Mouse (Mus musculus) liver, embryonic 16.5 days (tissue): ENCODE measurements around the gene Car10. TPM values are rescaled to one million over a fixed set of nuclear protein-coding genes. Genes with fewer than 3 reads are reported as not detected.

Experiments
- ATAC-seq: fragments of 200-750 bp; cut with Nextera tagmentation; 2 replicates; pipeline ENCODE4 v1.8.0; 2017; ENCODE audit warnings: low read depth, mild to moderate bottlenecking, moderate number of reproducible peaks, moderate library complexity
- H3K27ac ChIP-seq: fragments of 300-500 bp; sonication (generic); 2 replicates; pipeline ENCODE4 v1.5.1; 2014; ENCODE audit warnings: mild to moderate bottlenecking, low read length
- H3K27me3 ChIP-seq: fragments of 300-500 bp; sonication (generic); 2 replicates; pipeline ENCODE4 v1.6.1; 2014; ENCODE audit warnings: low read depth, low read length, mixed read lengths; ENCODE audit not compliant: control insufficient read depth, insufficient read depth
- H3K36me3 ChIP-seq: fragments of 300-500 bp; sonication (generic); 2 replicates; pipeline ENCODE4 v1.6.1; 2014; ENCODE audit warnings: mild to moderate bottlenecking; ENCODE audit not compliant: control insufficient read depth, insufficient read depth
- H3K4me1 ChIP-seq: fragments of 300-500 bp; sonication (generic); 2 replicates; pipeline ENCODE4 v1.6.1; 2014; ENCODE audit warnings: low read depth, low read length, mixed read lengths; ENCODE audit not compliant: control insufficient read depth
- H3K4me2 ChIP-seq: fragments of 300-500 bp; sonication (generic); 2 replicates; pipeline ENCODE4 v1.6.1; 2014; ENCODE audit warnings: low read depth, low read length, mixed read lengths
- H3K4me3 ChIP-seq: fragments of 300-500 bp; sonication (generic); 2 replicates; pipeline ENCODE4 v1.5.1; 2014; ENCODE audit warnings: low read depth, mild to moderate bottlenecking, low read length
- H3K9ac ChIP-seq: fragments of 300-500 bp; sonication (generic); 2 replicates; pipeline ENCODE4 v1.6.1; 2014; ENCODE audit warnings: low read depth, low read length
- H3K9me3 ChIP-seq: fragments of 300-500 bp; sonication (generic); replicated peaks from 2 replicates; pipeline ENCODE4 v1.6.1; 2016; ENCODE audit warnings: low read length; ENCODE audit not compliant: control insufficient read depth
- WGBS: fragments of 180-500 bp; shearing (Covaris S2); extraction: QIAGEN DNeasy Blood & Tissue Kit; methylation state at CpG from one replicate; pipeline ENCODE4 v1.1.7; 2014; ENCODE audit not compliant: insufficient replicate concordance; 5-methylcytosine and 5-hydroxymethylcytosine counted together
- polyA plus RNA-seq: library from polyadenylated mRNA; unstranded; fragments of >200 nt; fragmentation: Nextera tagmentation; extraction: Ambion mirVana; gene quantifications from 2 replicates; pipeline ENCODE4 v1.2.1, GENCODE M21; 2015

Gene Car10
- polyA plus RNA-seq, 1 experiment from 2014 or later: not detected

DNA sequence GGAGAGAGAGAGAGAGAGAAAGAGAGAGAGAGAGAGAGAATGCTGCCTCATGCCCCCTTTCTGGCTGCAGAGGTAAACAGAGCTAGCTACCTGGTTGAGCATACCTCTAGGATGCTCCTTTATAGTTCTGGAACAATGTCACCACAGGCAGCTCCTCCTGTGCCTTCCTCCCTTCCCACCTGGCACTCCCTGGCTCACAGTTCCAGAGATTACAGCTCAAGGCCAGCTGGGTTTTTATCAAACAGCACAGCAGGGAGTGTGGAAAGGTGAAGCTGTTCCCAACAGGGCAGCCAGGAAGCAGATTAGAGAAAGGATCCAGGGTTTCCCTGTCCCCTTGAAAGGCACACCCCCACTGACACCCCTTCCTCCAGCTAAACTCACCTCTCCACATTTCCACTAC lies 517.0 kb downstream of the Car10 start:
- no peak overlapping the region for H3K27ac ChIP-seq
- H3K4me1 ChIP-seq: no peaks in the 10 kb centered on the region
- H3K36me3 ChIP-seq: no peaks in the 10 kb centered on the region
- H3K4me2 ChIP-seq: no peak overlapping the region
- ATAC-seq: no peak
- no peak overlapping the region for H3K4me3 ChIP-seq
- H3K27me3 ChIP-seq: no peaks in the 10 kb centered on the region
- H3K9me3 ChIP-seq: no peaks in the 10 kb centered on the region
- no peak overlapping the region for H3K9ac ChIP-seq

DNA sequence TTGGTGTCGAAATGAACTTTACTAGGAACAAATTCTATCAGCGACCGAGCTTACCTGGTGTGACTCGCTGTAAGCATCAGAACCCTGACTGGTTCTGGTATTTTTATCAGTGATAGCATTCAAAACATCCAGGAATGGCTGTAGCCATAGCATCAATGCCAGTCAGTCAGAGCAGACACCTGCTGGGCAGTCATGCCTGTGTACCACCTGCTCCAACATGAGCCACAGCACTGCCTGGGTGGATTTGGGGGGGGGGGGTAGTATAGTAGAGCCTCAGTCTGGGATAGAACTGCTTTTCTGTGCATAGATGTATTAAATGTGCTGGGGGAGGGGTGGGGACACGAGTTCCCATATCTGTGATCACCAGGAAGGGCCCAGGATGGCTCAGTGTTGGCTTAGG lies 525.8 kb downstream of the Car10 start:
- H3K27me3 ChIP-seq: no peaks in the 10 kb centered on the region
- no peak overlapping the region for H3K9ac ChIP-seq
- H3K4me1 ChIP-seq: no peaks in the 10 kb centered on the region
- no peak overlapping the region for H3K4me2 ChIP-seq
- no peak overlapping the region for H3K27ac ChIP-seq
- WGBS: 61% methylated on average over 5 of the region's 5 CpGs
- H3K36me3 ChIP-seq: no peaks in the 10 kb centered on the region
- ATAC-seq: no peak
- H3K4me3 ChIP-seq: no peak overlapping the region
- H3K9me3 ChIP-seq: no peaks in the 10 kb centered on the region

DNA sequence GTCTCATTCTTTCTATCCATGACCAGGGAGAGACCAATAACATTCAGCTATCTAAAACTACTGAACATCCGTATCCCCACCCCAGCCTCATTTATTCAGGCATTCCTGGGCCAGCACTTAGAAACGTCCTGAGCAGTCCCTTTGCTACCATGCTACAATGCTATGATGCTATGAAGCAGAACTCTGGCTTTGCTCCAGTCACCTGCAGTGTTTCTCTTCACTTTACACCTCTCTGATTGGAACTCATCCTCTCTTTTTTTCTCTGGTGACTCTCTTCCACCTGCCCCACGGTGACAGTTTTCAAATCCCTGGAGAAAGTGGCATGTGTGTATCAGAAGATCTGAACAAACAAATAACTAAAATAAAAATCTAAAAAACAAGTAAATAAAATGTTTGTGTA lies 541.6 kb downstream of the Car10 start:
- no peak overlapping the region for H3K4me2 ChIP-seq
- H3K9me3 ChIP-seq: no peaks in the 10 kb centered on the region
- no peak overlapping the region for H3K27ac ChIP-seq
- ATAC-seq: no peak
- H3K27me3 ChIP-seq: no peaks in the 10 kb centered on the region
- WGBS: 58% methylated on average over 3 of the region's 3 CpGs
- no peaks in the 10 kb centered on the region for H3K36me3 ChIP-seq
- H3K4me3 ChIP-seq: no peak overlapping the region
- H3K4me1 ChIP-seq: no peaks in the 10 kb centered on the region
- no peak overlapping the region for H3K9ac ChIP-seq

DNA sequence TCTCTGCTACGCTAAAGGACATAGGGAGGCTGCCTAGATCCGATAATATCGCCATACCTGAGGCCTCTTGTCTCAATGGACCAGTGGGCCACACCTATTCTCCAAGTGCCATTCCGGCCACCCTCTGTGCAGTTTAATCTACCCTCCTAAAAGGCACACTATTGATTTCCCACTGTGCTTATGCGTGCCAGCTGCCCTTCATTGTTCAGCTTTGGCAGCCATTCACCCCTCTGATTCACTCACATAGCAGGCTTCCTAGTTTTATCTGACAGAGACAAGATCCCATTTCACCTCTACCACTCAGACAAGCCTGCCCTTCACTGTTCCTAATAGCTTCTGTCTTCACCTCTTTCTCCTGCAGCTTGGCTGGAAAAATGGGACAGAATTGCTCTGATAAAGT lies 543.1 kb downstream of the Car10 start:
- Histone ChIP-seq H3K4me3 (no peak overlapping the region), H3K4me1 (no peaks in the 10 kb centered on the region), H3K9ac (no peak overlapping the region), H3K9me3 (no peaks in the 10 kb centered on the region), H3K27me3 (no peaks in the 10 kb centered on the region), H3K4me2 (no peak overlapping the region), H3K27ac (no peak overlapping the region), H3K36me3 (no peaks in the 10 kb centered on the region)
- ATAC-seq: no peak
- 60% methylated on average over 5 of the region's 5 CpGs for WGBS

DNA sequence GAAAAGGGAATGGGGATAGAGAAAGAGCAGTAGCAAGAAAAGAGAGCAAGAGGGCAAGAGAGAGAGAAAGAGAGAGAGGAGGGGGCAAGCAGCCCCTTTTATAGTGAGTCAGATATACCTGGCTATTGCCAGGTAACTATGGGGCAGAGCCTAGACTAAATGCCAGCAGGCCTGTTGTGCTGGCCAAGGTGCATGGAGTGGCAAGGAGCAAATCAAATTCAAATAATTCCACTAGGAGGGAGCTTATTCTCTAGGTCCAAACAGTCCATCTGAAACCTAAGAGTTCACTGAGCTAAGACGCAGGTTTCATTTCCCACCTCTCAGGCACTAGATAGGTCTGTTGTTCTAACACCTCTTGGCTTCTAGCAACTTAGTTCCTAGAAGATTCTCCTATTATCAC lies 544.5 kb downstream of the Car10 start:
- no peak for ATAC-seq
- 74% methylated on average over 1 of the region's 1 CpGs for WGBS
- no peak overlapping the region for H3K4me2 ChIP-seq
- no peak overlapping the region for H3K27ac ChIP-seq
- no peak overlapping the region for H3K4me3 ChIP-seq
- H3K9ac ChIP-seq: no peak overlapping the region
- H3K27me3 ChIP-seq: no peaks in the 10 kb centered on the region
- no peaks in the 10 kb centered on the region for H3K4me1 ChIP-seq
- H3K36me3 ChIP-seq: no peaks in the 10 kb centered on the region
- H3K9me3 ChIP-seq: no peaks in the 10 kb centered on the region

DNA sequence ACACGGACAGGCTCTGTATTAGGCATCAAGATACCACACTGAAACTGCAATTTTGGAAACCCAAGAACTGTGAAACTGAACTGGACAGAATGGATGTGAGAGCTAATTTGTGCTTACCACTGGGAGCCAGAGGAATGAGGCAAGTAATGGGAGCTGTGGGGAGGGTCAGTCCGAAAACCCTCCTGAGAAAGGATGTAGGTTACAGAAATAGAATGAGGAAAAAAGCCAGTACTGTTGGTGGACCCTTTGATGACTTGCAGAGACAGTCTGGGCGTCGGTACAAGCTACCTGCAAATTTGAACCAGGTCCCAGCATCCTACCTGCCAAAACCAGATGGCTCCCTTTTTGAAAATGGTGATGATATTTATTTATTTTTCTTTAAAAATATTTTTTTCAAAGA lies 545.2 kb downstream of the Car10 start:
- 51% methylated on average over 4 of the region's 4 CpGs for WGBS
- no peaks in the 10 kb centered on the region for H3K27me3 ChIP-seq
- no peak overlapping the region for H3K9ac ChIP-seq
- no peaks in the 10 kb centered on the region for H3K4me1 ChIP-seq
- no peaks in the 10 kb centered on the region for H3K9me3 ChIP-seq
- no peak overlapping the region for H3K27ac ChIP-seq
- H3K4me3 ChIP-seq: no peak overlapping the region
- no peaks in the 10 kb centered on the region for H3K36me3 ChIP-seq
- no peak overlapping the region for H3K4me2 ChIP-seq
- ATAC-seq: no peak

DNA sequence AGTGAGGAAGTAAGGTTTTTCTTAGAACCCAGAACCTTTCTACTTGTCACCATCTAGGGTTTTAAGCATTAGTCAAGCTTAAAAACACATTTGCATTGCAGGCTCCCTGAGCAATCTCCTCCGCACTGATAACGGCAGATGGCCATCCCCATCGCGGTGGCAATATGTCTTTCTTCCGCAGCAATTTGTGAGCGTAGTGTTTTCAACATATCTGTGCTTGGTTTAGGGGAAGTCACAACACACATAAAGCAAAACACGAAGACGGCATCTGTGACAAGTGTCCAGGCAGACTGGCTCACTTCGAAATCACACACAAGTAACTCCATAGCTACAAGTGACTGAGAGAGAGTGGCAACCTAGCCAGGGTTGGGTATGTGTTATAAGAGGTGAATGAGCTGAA lies 545.6 kb downstream of the Car10 start:
- Histone ChIP-seq H3K4me3 (no peak overlapping the region), H3K27ac (no peak overlapping the region), H3K27me3 (no peaks in the 10 kb centered on the region), H3K4me2 (no peak overlapping the region), H3K36me3 (no peaks in the 10 kb centered on the region), H3K9me3 (no peaks in the 10 kb centered on the region), H3K4me1 (no peaks in the 10 kb centered on the region), H3K9ac (no peak overlapping the region)
- WGBS: 73% methylated on average over 9 of the region's 9 CpGs
- ATAC-seq: no peak

DNA sequence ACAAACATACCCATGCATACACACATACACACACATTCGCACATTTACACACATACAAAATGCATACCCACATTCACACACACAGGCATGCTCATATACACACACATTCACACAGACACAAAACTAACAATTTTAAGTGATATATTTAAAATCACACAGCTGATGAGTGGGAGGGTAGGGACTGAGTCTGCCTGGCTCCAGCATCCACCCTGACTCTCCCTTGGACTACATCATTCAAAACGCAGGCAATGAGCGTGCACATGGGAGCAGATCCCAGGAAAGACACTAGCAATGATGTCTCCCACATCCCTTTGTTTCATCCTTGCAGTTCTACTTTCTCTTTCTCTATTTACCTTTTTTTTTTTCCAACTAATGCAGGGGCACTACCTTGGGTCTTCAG lies 548.4 kb downstream of the Car10 start:
- Histone ChIP-seq H3K27me3 (no peaks in the 10 kb centered on the region), H3K4me2 (no peak overlapping the region), H3K9ac (no peak overlapping the region), H3K36me3 (no peaks in the 10 kb centered on the region), H3K9me3 (no peaks in the 10 kb centered on the region; the same call in 1 of the 2 replicates), H3K4me3 (no peak overlapping the region), H3K4me1 (no peaks in the 10 kb centered on the region), H3K27ac (no peak overlapping the region)
- no peak for ATAC-seq
- WGBS: 71% methylated on average over 3 of the region's 3 CpGs
